Mouse (Mus musculus) ES-E14 (cell line): ENCODE measurements around the gene Tha1.

Experiments
- HCFC1 ChIP-seq: IDR thresholded peaks from 2 replicates; pipeline ENCODE4 v1.6.1; 2012; ENCODE audit warnings: low read length, inconsistent platforms, borderline replicate concordance; ENCODE audit not compliant: insufficient read depth
- MAFK ChIP-seq: IDR thresholded peaks from 2 replicates; pipeline ENCODE4 v1.6.1; 2014; ENCODE audit warnings: mild to moderate bottlenecking, low read depth, low read length, inconsistent platforms; ENCODE audit not compliant: insufficient read depth
- ZC3H11A ChIP-seq: IDR thresholded peaks from 2 replicates; pipeline ENCODE4 v1.6.1; 2012; ENCODE audit warnings: low read depth, mild to moderate bottlenecking, inconsistent platforms, low read length, borderline replicate concordance
- ZNF384 ChIP-seq: IDR thresholded peaks from 2 replicates; pipeline ENCODE4 v1.6.1; 2012; ENCODE audit warnings: low read depth, low read length, inconsistent platforms

- TF ChIP-seq MAFK (no peak), ZC3H11A (no peak), ZNF384 (no peak), HCFC1 (no peak)
These were observed 23.3 kb upstream of the Tha1 start for GRCm38 (mm10) chr11:117896533-117896932.
